Mouse (Mus musculus) brain, embryonic 14.5 days (tissue): Measurements from ENCODE around the gene F2.

Experiments used
- CTCF ChIP-seq: fragments of 200-500 bp; IDR thresholded peaks from 2 replicates; pipeline ENCODE4 v1.5.1; 2012; ENCODE audit warnings: inconsistent platforms, mild to moderate bottlenecking, moderate library complexity, borderline replicate concordance; ENCODE audit not compliant: insufficient read depth, insufficient read length; ENCODE audit errors: extremely low read depth
- POLR2A ChIP-seq: fragments of 200-500 bp; IDR thresholded peaks from 2 replicates; pipeline ENCODE4 v1.6.1; 2012; ENCODE audit warnings: mild to moderate bottlenecking, inconsistent platforms, borderline replicate concordance; ENCODE audit not compliant: poor library complexity, insufficient read depth, insufficient read length, severe bottlenecking; ENCODE audit errors: extremely low read depth

DNA sequence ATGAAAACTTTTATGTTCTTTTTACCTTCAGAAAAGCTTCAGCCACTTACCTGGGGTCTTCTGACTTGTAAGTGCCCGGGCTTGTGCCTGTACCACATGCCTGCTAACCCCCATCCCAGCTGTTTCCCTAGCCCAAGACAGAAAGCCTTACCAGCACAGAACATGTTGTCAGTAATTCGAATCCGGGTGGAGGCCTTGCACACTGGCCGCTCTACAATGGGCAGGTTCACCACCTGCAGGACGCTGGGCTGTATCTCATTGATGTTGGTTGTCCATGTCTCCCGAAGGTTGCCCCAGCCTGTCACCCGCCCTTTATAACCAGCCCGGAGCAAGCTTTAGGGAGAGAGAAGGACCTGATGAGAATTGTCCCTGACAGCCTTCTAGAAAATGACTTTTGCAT, 8.0 kb downstream of the F2 start:
- TF ChIP-seq CTCF (no peak), POLR2A (no peak)
